Mouse (Mus musculus) layer of hippocampus, adult 2 months (tissue): Measurements from ENCODE around the gene Abcc3. TPM values are rescaled to one million over a fixed set of nuclear protein-coding genes. Genes with fewer than 3 reads are reported as not detected.
A peak's percentile ranks its signal among the peaks of the same experiment; 100 is the strongest.

ENCODE experiments used
- DNase-seq, 2 experiments: peaks; one replicate each; pipeline ENCODE4 v3.0.0; 2022; ENCODE audit warnings: low spot score in 2 of 2
- H3K27ac ChIP-seq: fragments of 200-600 bp; 2 replicates; pipeline ENCODE4 v1.8.1; 2022
- H3K4me3 ChIP-seq: fragments of 200-600 bp; 2 replicates; pipeline ENCODE4 v1.8.1; 2022; ENCODE audit warnings: mild to moderate bottlenecking
- CTCF ChIP-seq: fragments of 200-600 bp; conservative IDR thresholded peaks from 2 replicates; pipeline ENCODE4 v1.8.1; 2022; ENCODE audit warnings: antibody characterized with exemption, mild to moderate bottlenecking, moderate library complexity
- total RNA-seq, 2 experiments: library from RNA; stranded (reverse); gene quantifications; 2 replicates each; pipeline ENCODE4 v1.2.3; 2021

Abcc3 gene
- total RNA-seq, 2 experiments from 2014 or later = 1.2 to 2.2 TPM

DNA sequence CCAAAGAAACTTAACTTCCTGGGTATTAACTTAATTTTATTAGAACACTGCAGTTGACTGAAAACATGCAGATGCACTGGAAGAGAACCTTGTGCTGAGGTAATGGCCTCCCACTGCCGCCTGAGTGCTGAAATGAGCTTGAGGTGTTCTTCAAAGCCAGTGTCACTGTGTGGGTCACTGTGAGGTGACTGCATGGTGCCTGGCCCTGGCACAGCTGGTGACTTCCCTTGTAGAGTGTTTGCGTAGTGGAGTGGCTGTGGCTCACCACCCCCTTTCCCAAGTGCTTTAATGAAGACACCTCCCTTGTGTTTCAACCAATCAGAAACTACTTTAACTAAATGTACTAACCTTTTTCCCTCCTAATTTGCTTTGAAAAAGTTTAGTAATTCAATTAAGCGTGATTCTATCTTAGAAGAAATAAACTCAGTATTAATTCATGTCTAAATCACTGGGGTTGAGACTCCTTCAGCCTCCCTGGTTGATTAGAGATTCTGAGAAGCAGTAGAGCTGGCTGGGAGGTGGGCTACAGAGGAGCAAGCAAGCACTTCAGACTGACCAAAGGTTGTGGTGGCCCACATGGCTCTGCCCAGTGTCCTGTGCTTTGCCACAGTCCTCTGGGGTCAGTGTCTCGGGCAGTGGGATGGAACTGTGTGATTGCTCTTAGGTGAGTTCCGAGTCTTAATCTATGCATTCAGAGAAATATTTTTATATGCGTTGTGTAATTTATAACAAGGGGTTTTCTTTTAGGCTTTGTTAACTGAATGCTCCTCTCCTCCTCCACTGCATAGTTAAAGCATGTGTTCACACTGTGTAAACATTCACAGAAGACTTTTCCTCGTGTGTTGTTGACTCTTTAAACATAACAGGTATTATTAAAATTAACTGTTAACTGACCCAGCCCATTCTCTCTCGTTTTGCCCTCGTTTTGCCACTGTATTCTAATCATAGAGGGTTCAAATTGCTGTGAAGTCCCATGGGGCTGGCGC is 51.6 kb downstream of the Abcc3 start:
- Histone ChIP-seq H3K4me3 (no peak overlapping the region), H3K27ac (no peak overlapping the region)
- DNase-seq = no peak
- no peak for TF ChIP-seq CTCF

DNA sequence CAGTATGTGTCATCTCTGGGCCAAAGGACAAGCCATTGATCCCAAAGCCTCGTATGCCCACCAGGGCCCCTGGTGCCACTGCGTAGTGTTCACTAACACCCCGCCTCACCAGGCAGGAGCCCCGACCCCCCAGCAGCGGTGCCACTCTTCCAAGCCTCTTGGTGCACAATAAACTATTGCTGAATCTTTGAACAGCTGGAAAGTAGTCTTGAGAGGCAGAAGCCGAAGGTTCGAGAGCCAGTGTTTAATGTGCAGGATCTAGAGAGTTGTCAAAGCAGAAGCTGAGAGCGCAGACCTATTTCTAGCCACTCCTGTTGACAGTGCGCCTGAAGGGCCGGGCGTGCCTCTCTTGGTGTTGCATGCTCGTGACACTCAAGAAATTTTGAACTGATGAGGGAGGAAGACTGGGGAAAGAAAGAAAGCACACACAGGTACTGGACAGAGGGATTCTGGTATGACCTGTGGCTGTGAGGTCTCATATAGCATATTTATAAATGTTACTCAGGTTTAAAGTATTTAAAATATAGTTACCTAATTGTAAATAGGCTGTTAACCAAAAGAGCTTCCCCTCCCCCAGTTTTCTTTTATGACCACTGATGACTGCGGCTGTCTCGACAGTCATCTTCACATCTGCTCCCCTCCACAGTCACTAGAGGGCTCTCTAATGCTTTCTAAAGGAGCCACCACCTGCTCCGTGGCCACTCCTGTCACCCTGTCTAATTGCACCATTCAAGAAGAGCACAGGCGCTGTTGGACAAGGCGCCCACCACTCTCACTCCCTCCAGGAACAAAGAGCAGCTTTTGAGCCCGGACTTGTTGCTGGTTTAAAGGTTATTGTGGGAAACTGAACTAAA is 52.8 kb downstream of the Abcc3 start:
- Histone ChIP-seq H3K27ac (no peak overlapping the region), H3K4me3 (no peak overlapping the region)
- TF ChIP-seq CTCF = peak; percentile 88
- DNase-seq = peak; percentile 49 to 55

GRCm38 (mm10) chr11:94338347-94338746 is 54.5 kb downstream of the Abcc3 start:
- TF ChIP-seq CTCF = no peak
- no peak for DNase-seq
- H3K4me3 ChIP-seq = no peak overlapping the region
- H3K27ac ChIP-seq = no peak overlapping the region

GRCm38 (mm10) chr11:94336551-94336950 is 56.2 kb downstream of the Abcc3 start:
- no peak for TF ChIP-seq CTCF
- DNase-seq = no peak
- Histone ChIP-seq H3K27ac (no peak overlapping the region), H3K4me3 (no peak overlapping the region)

GRCm38 (mm10) chr11:94334386-94334968 is 58.3 kb downstream of the Abcc3 start:
- Histone ChIP-seq H3K27ac (no peak overlapping the region), H3K4me3 (no peak overlapping the region)
- no peak for DNase-seq
- no peak for TF ChIP-seq CTCF

GRCm38 (mm10) chr11:94332726-94333125 is 60.1 kb downstream of the Abcc3 start:
- peak; percentile 55 to 72 for DNase-seq
- no peak overlapping the region; the same call in 1 of the 2 replicates for H3K4me3 ChIP-seq
- H3K27ac ChIP-seq = peak overlapping the region; percentile 100
- 0 out of 2 replicates have a peak, but pooled peaks have one; percentile 18 for TF ChIP-seq CTCF

GRCm38 (mm10) chr11:94330211-94330610 is 62.6 kb downstream of the Abcc3 start:
- H3K4me3 ChIP-seq = peak overlapping the region; percentile 85
- no peak for TF ChIP-seq CTCF
- peak overlapping the region; percentile 100 for H3K27ac ChIP-seq
- no peak for DNase-seq

- H3K27ac ChIP-seq = peak overlapping the region; percentile 100
- TF ChIP-seq CTCF = peak; percentile 78
- H3K4me3 ChIP-seq = peak overlapping the region; percentile 85
- DNase-seq = peak; percentile 68 to 76
Measured at GRCm38 (mm10) chr11:94329270-94329891, 63.4 kb downstream of the Abcc3 start.

DNA sequence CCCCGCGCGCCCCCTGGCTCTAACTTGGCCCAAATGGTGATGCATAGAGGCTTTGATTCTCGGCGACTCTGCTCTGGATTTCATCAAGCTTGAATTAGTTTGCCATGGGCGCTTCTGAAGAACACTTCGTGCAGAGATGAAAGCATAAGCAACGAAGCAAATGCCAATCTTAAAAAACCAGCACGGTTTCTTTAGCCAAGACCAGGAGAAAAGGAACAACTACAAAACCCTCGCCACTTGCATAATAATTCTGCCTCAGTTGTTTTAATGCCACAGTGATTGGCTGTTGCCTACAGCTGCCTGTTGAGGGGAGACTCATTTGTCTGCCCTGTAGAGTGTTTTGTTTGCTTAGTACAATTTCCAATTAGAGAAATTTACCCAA is 64.2 kb downstream of the Abcc3 start:
- TF ChIP-seq CTCF = no peak
- DNase-seq = peak in 1 of 2 experiments; percentile 53
- peak overlapping the region; percentile 100 for H3K27ac ChIP-seq
- H3K4me3 ChIP-seq = peak overlapping the region; percentile 85

- peak; percentile 96 to 97 for DNase-seq
- peak within 1 kb of the TSS; percentile 100 for H3K27ac ChIP-seq
- H3K4me3 ChIP-seq = peak within 1 kb of the TSS; percentile 85
- TF ChIP-seq CTCF = no peak
Measured at GRCm38 (mm10) chr11:94327693-94328643, 64.8 kb downstream of the Abcc3 start, which contains the start of gene Ankrd40. Ankrd40 (plus strand) TSS chr11:94328001.

DNA sequence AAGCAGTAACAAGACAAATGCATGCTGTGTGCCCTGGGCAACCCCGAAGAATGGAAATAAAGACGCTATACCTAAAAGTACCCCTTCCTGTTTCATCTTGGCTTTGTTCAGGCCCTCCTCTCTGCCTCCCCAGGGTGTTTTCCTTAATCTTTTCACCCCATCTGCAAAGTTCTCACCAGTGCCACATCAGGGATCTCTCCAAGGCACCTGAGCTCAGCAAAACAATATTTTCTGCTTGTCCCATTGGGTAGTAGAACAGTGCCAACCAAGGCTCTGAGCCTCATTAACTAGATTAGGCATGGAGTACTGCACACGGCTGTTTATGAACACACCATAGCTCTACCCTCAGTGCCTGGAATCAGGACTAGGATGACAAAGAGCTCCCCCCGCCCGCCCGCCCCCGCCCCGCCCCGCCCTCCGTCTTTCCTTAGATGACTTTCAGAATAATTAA is 65.8 kb downstream of the Abcc3 start:
- Histone ChIP-seq H3K4me3 (peak overlapping the region; percentile 85), H3K27ac (peak overlapping the region; percentile 100)
- no peak for DNase-seq
- TF ChIP-seq CTCF = no peak
